Mouse (Mus musculus) left cerebral cortex, postnatal 25 days (tissue): Measurements from ENCODE around the gene Dnm2. TPM values are rescaled to one million over a fixed set of nuclear protein-coding genes. Genes with fewer than 3 reads are reported as not detected.
"Not testable (repeated sequence)": the region's sequence is repeated elsewhere in the genome, so short reads cannot be mapped to it uniquely, and the experiment has no call there.

ENCODE experiments used
- DNase-seq, 2 experiments: peaks; one replicate each; pipeline ENCODE4 v3.0.0; 2022; ENCODE audit warnings: low spot score in 2 of 2, mixed read lengths in 1 of 2
- intact Hi-C: fragments of 180-260 bp; cut with DNase I; formaldehyde crosslinking; loops from one replicate; pipeline ENCODE4 v1.15.1; 2025
- total RNA-seq, 2 experiments: library from RNA; stranded (reverse); gene quantifications; 2 replicates each; pipeline ENCODE4 v1.2.3; 2021

Dnm2 gene
- total RNA-seq, 2 experiments from 2014 or later: 55.5 to 63.4 TPM

DNA sequence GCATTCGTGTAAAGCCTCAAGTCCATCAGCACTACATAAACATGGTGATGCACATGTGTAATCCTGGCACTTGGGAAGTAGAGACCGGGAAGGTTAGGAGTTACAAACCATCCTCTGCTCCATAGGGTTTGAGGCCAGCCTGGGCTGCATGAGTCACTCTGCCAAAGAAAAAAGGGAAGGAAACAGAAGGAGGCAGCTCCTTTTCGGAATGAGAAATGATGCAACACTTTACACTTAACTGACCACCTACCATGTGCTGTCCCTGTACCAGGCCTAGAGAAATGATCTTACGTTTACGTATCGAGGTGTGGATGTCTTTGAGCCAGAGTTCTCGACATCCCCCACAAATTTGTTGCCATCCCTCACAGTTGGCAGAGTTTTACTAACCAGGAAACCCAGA lies 28.3 kb downstream of the Dnm2 start:
- DNase-seq: peak in 1 of 2 experiments; percentile 59
- intact Hi-C loops: no loop called here

DNA sequence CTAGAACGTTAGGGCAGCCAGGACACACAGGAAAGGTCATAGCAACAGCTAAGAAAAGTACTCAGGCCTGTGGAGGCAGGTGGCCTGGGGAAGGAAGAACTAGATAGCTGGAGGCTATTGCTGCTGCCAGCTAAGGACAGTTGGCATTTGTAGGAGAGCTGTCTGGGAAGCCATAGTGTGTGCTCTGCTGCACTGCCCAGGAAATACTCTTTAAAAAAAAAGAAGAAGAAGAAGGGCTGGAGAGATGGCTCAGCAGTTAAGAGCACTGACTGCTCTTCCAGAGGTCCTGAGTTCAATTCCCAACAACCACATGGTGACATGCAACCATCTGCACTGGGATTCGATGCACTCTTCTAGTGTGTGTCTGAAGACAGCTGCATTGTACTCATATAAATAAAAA lies 28.8 kb downstream of the Dnm2 start:
- DNase-seq: no peak
- intact Hi-C loops: no loop called here

DNA sequence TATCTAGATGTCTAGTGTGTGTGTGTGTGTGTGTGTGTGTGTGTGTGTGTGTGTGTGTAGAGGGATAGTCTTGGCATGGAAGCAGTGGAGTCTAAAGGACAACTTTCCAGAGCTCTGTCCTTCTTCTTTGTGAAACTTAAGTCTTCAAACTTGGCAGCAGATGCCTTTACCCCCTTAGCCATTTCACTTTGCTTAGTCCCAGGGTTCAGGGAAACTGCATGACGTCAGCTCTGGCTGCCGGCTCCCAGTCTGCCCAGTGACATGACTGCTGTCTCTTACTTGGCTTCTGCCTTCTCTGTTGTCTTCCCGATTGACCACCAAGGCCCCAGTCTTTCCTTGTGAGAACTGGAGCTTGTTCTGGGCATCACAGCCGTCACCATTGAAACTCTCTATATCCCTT lies 29.8 kb downstream of the Dnm2 start:
- intact Hi-C loops: no loop called here
- DNase-seq: no peak

DNA sequence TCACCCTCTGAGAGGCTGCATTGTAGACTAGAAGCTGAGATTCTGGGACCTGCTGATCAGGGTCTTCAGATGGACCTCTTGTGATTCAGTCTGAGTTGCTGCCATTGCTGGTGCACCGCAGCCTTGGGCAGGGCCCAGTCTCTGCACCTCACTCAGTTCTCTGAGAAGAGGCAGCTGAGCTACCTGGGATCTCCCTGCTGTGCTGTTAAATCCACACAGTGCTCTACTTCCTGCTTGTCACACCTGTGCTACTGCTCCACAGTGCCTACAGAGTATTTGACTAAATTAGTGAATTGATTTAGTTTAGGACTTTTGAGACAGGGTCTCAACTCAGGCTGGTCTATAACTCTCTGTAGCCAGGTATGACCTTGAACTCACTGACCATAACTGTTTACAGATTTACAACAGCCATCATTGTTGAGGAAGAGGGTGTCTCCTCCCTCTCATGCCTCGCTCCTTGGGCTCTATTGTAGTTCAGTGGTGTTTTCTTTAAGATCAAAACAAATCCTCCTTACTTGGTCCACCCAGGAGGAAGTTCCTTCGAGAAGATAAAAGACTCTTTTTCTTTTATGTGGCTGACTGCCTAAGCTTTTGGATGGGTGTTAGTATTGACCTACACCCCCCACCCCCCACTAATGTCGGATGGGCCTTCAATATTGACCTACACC lies 30.5 kb downstream of the Dnm2 start:
- DNase-seq: no peak
- intact Hi-C loops: no loop called here

DNA sequence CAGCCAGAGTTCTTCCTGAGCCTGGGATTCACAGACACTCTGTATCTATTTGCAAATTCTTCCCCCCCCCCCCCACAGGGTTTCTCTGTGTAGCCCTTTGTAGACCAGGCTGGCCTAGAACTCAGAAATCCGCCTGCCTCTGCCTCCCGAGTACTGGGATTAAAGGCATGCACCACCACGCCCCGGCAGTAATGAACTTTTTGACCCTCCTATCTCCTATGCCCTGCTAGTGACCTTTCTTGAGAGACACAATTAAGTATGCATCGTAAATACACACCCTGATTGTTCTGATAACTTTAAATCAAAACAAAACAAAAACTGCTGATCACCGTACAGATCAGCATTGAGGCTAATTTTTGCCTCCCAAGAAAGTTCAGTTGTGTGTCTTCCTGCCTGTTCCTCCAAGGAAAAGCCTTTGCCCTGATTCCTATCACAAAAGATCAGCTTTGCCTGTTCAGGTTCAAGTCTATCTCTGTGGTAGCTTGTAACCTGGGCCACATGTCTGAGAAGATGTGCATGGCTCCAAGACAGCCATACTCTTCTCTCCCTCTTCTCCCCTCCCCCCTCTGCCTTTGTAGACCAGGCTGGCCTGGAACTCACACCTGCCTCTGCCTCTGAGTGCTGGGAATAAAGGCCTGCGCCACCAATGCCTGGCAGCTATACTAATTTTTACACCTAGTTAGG lies 31.7 kb downstream of the Dnm2 start:
- no peak for DNase-seq
- intact Hi-C loops: no loop called here

DNA sequence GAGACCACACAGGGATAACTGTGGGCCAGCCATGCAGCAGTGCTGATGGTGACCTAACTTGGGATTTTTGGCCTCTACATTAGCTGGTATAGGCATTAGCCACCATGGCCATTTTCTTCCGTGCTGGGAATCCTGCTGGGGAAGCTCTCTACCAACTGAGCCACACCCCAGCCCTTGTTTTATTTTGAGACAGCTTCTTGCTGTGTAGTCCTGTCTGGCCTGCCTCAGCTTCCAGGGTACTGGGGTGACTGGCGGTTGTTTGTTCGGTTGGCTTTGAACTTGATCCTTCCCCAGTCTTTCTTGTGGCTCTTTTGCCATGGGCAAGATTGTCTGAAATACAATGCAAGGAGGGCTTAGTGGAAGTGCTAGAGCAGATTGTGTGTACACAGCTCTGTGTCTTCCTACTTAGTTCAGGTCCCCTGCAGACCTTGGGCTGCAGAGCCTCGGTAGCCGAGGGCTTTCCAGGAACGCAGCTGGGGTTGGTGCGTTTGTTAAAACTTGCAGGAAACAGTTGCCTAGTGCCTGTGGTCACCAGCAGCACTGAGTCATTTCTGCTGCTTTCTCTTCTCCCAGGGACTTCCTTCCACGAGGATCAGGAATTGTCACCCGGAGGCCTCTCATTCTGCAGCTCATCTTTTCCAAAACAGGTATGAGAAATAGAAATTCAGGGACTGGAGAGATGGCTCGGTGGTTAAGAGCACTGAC lies 32.4 kb downstream of the Dnm2 start:
- intact Hi-C loops: no loop called here
- no peak for DNase-seq

DNA sequence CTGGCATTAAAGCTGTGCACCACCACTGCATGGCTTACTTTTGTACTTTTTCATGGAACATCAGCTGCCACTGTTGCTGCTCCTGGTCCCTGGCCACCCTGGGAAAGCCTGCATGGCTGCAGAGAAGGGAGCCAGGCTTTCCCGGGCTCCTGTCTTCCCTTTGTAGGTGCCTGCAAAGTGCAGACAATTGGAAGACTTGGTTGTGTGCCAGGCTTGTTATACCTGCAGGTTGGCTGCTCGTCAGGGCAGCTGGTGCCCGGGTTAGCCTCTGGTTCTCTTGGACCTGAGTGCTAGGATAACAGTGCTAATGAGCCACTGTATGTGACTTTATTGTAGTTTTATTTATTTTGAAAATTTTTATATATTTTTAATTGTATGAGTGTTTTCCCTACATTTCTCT lies 34.1 kb downstream of the Dnm2 start:
- no peak for DNase-seq
- intact Hi-C loops: no loop called here

DNA sequence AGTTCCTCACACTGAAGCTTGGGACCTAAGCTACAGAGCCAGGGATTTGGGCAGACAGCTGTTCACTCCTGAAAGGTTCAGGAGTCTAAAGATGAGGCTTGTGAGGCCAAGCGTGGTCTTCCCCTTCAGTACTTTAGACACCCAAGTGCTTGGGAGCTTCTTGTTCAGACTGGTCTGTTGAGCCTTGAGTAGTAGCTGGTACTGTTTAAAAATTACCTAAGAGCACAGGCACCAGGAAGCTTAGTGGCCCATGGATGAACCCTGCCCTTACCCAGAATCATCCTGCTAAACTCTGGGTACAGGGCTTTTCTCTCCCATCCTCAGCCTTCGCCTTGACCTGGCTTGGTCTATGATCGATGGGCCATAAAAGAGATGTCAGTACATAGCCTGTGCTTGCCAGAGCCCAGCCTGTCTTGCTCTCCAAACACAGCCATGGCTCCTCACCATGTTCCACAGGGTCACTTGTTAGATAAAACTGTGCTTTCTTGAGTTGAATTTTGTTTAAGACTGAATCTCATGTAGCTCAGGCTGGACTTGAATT lies 35.8 kb downstream of the Dnm2 start:
- intact Hi-C loops: no loop called here
- DNase-seq: no peak

DNA sequence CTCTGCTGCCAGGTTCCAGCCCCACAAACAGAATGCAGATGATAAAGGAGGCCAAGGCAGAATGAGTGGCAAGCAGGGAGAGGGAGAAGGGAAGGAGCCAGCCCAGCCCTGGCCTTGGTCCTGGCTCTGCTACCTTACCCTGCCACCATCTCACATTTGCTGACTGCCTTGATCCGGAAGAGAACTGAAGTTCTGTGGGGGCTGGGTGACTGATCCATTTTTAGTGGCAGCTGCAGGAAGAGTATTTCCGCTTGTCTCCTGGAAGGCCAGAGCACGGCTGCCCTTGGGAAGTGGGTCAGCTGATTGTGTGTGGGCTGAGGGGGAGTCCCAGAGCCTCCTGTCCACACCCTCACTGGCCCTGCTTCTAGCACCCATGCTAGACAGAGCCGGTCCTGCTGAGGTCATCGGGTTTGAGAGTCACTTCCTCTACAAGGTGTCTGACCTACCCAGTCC lies 38.5 kb downstream of the Dnm2 start:
- DNase-seq: peak; percentile 47 to 71
- intact Hi-C loops: loop anchor here (2.0 kb wide), 1 partner anchor 38 kb away; the partner anchor contains the start of gene Dnm2

DNA sequence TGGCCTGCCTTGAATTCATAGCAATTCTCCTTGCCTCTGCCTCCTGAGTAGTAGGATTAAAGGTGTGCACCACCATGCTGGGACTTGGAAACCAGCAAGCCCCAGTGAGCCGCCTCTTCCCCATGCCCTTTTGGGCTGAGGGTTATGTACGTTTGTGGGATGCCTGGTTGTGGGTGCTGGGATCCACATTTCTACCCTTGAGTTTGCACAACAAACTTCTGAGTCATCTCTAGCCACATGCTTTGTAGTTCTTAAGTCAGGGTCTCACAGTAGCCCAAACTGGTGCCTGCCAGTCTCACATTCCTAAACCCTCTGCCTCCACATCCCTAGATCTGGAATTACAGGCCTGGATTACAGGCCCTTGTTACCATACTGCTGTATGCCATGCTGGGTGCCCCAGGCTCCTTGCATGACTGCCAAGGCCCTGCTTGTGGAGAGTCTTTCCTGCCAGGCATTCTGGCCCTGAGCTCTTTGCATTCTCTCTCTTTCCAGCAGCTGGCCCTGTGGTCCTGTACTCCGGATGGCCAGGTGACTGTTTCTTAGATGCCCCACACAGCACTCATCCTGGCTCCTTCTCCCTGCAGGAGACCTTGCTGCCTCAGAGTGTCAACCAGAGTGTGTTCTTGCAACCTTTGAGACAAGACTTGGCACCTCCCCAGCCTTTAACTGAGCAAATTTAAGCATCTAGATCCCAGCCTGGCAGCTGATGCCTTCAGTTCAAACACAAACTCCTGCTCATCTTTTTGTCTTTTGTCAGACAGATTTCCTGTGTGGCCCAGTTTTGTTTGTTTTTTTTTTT lies 39.3 kb downstream of the Dnm2 start:
- no peak for DNase-seq
- intact Hi-C loops: loop anchor here (2.0 kb wide), 1 partner anchor 39 kb away; the partner anchor contains the start of gene Dnm2

DNA sequence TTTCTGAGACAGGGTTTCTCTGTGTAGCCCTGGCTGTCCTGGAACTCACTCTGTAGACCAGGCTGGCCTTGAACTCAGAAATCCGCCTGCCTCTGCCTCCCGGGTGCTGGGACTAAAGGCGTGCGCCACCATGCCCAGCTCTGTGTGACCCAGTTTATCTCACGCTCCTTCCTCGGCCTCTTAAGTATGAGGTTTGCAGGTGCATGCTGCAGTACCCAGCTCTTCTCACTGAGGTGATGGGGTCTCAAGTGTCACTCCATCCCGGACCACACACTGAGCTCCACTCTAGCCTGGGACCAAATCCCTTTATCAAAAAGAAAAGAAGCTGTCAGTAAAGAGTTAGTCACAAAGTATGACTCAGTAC lies 39.8 kb downstream of the Dnm2 start:
- DNase-seq, intact Hi-C loops: not testable (repeated sequence)

DNA sequence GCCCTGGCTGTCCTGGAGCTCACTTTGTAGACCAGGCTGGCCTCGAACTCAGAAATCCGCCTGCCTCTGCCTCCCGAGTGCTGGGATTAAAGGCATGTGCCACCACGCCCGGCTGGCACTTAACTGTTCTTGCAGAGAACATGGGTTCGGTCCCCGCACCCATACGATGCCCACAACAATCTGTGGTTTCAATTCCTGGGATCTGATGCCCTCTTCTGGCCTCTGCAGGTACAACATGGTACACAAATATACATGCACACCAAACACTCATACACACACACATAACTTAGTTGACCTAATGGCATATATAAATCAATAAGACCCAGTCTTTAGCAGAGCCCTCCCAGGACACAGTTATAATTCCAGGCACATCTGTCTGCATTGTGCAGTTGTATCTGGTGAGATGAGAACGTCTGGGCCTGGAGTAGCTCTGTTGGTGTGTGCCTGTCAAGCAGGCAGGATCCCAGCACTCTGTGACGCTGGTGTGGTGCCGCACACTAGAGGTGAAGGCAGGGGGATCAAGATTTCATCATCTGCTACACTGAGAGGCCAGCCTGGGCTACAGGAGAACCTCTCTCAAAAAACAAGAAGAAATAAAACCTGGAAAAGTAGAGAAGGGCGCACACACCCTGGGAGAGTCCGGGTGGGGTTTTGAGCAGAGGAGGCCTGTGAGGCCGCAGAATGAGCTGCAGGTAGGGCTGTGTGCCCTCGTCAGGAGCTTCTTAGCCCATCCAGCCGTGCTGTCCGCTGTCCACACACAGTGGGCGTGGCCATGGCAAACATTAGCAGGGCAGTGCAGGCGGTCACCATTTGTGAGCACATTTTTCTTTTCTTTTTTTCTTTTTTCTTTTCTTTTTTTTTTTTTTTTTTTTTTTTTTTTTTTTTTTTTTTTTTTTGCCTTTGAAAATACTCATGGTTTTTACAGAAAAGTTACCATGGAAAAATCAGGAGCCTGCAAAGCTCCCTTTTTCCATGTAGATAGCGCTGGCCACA lies 44.6 kb downstream of the Dnm2 start:
- intact Hi-C loops: loop anchor here (1.0 to 5.0 kb wide), 2 partner anchors 57 to 103 kb away; partner anchors contain the start of gene Qtrt1
- peak; percentile 45 to 61 for DNase-seq

DNA sequence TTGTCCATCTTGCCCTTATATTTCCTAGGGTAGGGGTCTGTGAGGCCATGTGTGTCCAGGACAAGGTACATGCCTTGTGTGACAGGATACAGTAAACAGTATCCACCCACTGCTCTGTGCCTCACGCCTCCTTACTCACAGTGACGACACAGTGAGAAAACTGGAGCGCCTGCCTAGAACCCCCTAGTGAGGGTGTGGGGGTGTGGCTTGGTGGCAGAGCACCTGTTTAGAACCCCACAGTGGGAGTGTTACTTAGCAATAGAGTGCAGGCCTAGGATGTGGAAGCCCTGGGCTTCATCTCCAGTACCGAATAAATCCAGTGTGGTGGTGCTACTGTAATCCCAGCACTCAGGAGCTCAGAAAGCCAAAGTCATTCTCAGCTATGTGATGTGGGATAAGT lies 48.2 kb downstream of the Dnm2 start:
- intact Hi-C loops: no loop called here
- peak in 1 of 2 experiments; percentile 67 for DNase-seq

DNA sequence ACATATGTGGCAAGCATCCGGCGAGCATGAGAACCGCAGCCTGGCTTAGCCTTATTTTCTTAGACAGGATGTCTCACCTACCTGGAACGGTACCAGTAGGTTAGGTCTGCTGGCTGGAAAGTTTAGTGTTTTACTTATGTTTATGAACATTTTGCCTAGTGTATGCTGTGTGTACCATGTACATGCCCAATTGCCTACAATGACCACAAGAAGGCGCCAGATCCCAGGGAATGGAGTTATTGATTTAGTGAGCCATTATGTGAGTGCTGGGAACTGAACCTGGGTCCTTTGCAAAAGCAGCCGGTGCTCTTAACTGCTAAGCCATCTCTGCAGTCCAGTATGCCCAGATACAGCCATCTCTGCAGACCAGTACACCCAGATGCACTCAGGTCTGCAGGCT lies 53.0 kb downstream of the Dnm2 start:
- intact Hi-C loops: no loop called here
- DNase-seq: no peak

DNA sequence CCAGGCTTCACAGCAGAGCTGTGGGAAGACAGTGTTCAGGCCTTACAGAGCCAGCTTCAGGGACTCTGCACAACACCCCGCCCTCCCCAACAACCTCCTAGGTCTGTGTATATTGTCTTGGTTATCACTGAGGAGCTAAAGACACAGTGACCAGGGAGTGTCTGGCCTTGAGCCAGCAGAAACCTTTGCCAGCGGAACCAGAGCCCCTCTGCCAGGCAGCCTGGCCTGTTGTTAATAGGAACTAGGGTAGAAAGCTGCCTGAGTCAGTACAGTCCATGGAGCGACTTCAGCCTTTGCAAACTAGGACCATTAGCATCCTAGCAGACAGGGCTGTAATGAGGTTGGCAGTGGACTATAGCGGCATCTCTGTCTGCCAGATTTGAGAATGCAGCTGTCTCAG lies 59.4 kb downstream of the Dnm2 start:
- DNase-seq: no peak
- intact Hi-C loops: no loop called here

DNA sequence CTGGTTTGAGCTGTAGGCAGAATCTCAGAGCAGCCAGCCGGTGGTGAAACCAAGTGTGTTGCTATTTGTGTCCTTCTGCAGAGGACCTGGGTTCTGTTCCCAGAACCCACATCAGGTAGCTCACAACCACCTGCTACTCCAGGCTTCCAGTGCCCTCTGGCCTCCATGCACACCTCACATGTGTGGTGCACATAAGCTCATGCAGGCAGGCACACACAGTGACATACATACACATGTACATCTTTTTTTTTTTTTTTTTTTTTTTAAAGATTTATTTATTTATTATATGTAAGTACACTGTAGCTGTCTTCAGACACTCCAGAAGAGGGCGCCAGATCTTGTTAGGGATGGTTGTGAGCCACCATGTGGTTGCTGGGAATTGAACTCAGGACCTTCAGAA lies 63.5 kb downstream of the Dnm2 start:
- DNase-seq, intact Hi-C loops: not testable (repeated sequence)

DNA sequence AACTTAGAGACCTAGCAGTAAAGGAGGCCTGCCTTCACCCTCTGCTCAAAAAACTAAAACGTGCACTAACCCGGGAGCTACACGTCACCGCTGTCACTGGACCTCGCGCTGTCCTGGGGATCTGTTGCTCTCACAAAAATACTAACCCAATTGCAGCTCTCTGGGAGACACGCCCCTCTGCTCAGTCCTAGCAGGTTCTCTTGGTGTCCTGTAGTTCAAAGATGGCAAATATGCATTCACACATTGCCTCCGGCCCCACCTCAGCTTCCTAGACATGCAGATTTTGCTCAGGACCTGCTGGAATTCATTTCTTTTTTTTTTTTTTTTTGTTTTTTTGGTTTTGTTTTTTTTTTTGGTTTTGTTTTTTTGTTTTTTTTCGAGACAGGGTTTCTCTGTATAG lies 66.0 kb downstream of the Dnm2 start:
- intact Hi-C loops: no loop called here
- DNase-seq: no peak

DNA sequence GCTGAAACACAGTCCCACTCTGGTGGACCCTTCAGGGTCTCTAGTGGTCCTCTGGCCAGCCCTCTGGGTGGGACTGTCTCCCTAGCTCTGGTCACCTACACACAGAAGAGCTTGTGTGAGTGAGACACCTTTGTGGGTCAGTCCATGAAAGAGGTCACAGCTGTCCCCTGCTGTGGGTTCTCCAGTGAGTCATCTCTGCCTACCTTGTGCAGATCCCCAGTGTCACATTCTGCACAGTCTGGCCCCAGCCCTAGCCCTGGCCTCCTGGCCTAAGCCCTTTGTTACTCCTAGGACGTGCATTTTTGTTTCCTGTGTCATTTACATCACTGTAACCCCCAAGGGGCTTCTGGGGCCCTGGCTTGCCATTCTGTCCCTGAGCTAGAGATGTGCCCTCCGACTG lies 69.2 kb downstream of the Dnm2 start:
- no peak for DNase-seq
- intact Hi-C loops: no loop called here

DNA sequence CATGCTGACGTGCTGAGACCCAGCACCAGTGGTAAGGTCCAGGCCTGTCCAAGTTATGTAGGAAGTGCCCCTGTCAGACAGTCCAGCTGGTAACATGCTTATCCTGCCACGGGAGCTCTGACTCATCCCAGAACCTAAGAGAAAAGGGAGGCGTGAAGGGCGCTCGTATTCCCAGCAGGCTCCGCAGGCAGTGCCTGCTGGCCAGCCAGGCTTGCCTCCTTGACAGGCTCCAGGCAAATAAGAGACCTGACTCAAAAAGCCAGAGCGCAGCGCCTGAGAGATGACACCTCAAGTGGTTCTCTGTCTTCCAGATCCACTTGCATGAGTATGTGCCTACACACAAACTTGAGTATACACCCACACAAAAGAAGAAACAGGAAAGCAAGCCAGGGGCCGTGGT lies 70.0 kb downstream of the Dnm2 start:
- intact Hi-C loops: no loop called here
- peak; percentile 43 to 71 for DNase-seq
